Mouse (Mus musculus) MEL (cell line): Measurements from ENCODE around the gene Cd24a.

Source experiments
- CHD1 ChIP-seq: IDR thresholded peaks from 2 replicates; pipeline ENCODE4 v1.6.1; 2012; ENCODE audit warnings: low read depth, mild to moderate bottlenecking, inconsistent platforms, low read length, improper control_type of control experiment
- CTCF ChIP-seq, 3 experiments: IDR thresholded peaks in 2 of 3; conservative IDR thresholded peaks in 1 of 3; 2 replicates each; pipeline ENCODE4 v1.5.1; 2011 to 2012; ENCODE audit warnings: low read length in 3 of 3, low read depth in 2 of 3, mild to moderate bottlenecking in 2 of 3, improper control_type of control experiment in 1 of 3, inconsistent platforms in 1 of 3, mixed read lengths in 1 of 3, moderate library complexity in 1 of 3; ENCODE audit not compliant: control insufficient read depth in 1 of 3, insufficient read depth in 1 of 3, poor library complexity in 1 of 3, severe bottlenecking in 1 of 3
- ETS1 ChIP-seq: IDR thresholded peaks from 2 replicates; pipeline ENCODE4 v1.6.1; 2012; ENCODE audit warnings: low read depth, mild to moderate bottlenecking, inconsistent platforms, low read length, improper control_type of control experiment, moderate library complexity
- GABPA ChIP-seq: IDR thresholded peaks from 2 replicates; pipeline ENCODE4 v1.6.1; 2012; ENCODE audit warnings: low read depth, mild to moderate bottlenecking, inconsistent platforms, low read length, improper control_type of control experiment, moderate library complexity
- HCFC1 ChIP-seq: IDR thresholded peaks from 2 replicates; pipeline ENCODE4 v1.6.1; 2012; ENCODE audit warnings: low read depth, mild to moderate bottlenecking, inconsistent platforms, low read length, improper control_type of control experiment, moderate library complexity
- MAZ ChIP-seq: IDR thresholded peaks from 2 replicates; pipeline ENCODE4 v1.6.1; 2012; ENCODE audit warnings: low read depth, mild to moderate bottlenecking, inconsistent platforms, low read length, improper control_type of control experiment
- NRF1 ChIP-seq: IDR thresholded peaks from 2 replicates; pipeline ENCODE4 v1.6.1; 2014; ENCODE audit warnings: low read depth, mild to moderate bottlenecking, inconsistent platforms, low read length, improper control_type of control experiment, moderate library complexity; ENCODE audit not compliant: poor library complexity, insufficient read depth, severe bottlenecking
- USF1 ChIP-seq: IDR thresholded peaks from 2 replicates; pipeline ENCODE4 v1.6.1; 2014; ENCODE audit warnings: low read depth, mild to moderate bottlenecking, inconsistent platforms, low read length, improper control_type of control experiment, moderate library complexity
- ZC3H11A ChIP-seq: IDR thresholded peaks from 2 replicates; pipeline ENCODE4 v1.6.1; 2012; ENCODE audit warnings: low read depth, mild to moderate bottlenecking, inconsistent platforms, low read length, improper control_type of control experiment

DNA sequence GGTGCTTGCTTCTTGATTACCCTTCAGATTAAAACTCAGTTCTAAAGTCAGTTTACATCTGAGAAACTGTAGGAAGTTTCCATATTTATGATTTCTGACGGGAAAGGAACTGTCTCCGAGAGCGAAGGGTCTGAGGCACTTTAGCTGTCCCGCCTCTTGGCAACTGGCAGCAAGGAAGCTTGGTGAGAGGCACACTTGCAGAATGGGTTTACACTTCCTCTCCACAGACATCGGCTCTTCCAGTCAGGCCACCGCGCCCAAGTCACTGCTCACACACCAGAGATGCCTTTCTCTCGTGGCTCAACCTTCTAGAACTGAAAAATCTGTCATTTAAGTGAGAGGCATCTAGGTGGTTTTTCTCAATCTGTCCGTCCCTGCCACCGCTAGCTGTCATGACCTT is 13.4 kb downstream of the Cd24a start:
- TF ChIP-seq NRF1 (no peak), CTCF (IDR thresholded peaks at IDR 0.05 in 2 of 3, conservative IDR thresholded peaks at IDR 0.05 in 1 of 3; ENCODE audit: control insufficient read depth in 1 of 3, insufficient read depth in 1 of 3, low read depth in 2 of 3, low read length in 3 of 3, poor library complexity in 1 of 3, severe bottlenecking in 1 of 3) (no peak), CHD1 (no peak), ETS1 (no peak), USF1 (no peak), MAZ (no peak), GABPA (no peak), ZC3H11A (no peak), HCFC1 (no peak)
